Mouse (Mus musculus) MEL (cell line): ENCODE data around the gene Csdc2. TPM values are rescaled to one million over a fixed set of nuclear protein-coding genes. Genes with fewer than 3 reads are reported as not detected.

ENCODE experiments used
- DNase-seq: peaks from one replicate; pipeline ENCODE4 v3.0.0; 2011; ENCODE audit warnings: low read depth, low spot score
- H3K27ac ChIP-seq: 2 replicates; pipeline ENCODE4 v1.5.1; 2012; ENCODE audit warnings: low read depth, mild to moderate bottlenecking, control low read depth, low read length, moderate library complexity; ENCODE audit not compliant: control insufficient read depth
- H3K27me3 ChIP-seq, 2 experiments: fragments of 150-350 bp in 1 of 2; sonication (generic) in 1 of 2; 2 replicates each; pipeline ENCODE4 v1.6.1; 2012; ENCODE audit warnings: low read length in 2 of 2, mild to moderate bottlenecking in 2 of 2, improper control_type of control experiment in 1 of 2, moderate library complexity in 1 of 2; ENCODE audit not compliant: insufficient read depth in 2 of 2, control insufficient read depth in 1 of 2
- H3K36me3 ChIP-seq, 2 experiments: 2 replicates each; pipeline ENCODE4 v1.6.1; 2012 to 2014; ENCODE audit warnings: low read length in 2 of 2, improper control_type of control experiment in 1 of 2, inconsistent platforms in 1 of 2, mild to moderate bottlenecking in 1 of 2; ENCODE audit not compliant: insufficient read depth in 2 of 2, control insufficient read depth in 1 of 2
- H3K4me1 ChIP-seq, 2 experiments: fragments of 150-350 bp in 1 of 2; sonication (generic) in 1 of 2; 2 replicates each; pipeline ENCODE4 v1.6.1; 2012; ENCODE audit warnings: low read length in 2 of 2, improper control_type of control experiment in 1 of 2, mild to moderate bottlenecking in 1 of 2; ENCODE audit not compliant: insufficient read depth in 2 of 2, control insufficient read depth in 1 of 2
- H3K4me3 ChIP-seq, 2 experiments: fragments of 150-350 bp in 1 of 2; sonication (generic) in 1 of 2; 2 replicates each; pipeline ENCODE4 v1.5.1; 2012; ENCODE audit warnings: low read depth in 2 of 2, low read length in 2 of 2, mild to moderate bottlenecking in 2 of 2, moderate library complexity in 2 of 2, control low read depth in 1 of 2, improper control_type of control experiment in 1 of 2; ENCODE audit not compliant: control insufficient read depth in 1 of 2, insufficient read depth in 1 of 2
- H3K79me2 ChIP-seq: 2 replicates; pipeline ENCODE4 v1.6.1; 2012; ENCODE audit warnings: mild to moderate bottlenecking, low read length, moderate library complexity; ENCODE audit not compliant: control insufficient read depth, poor library complexity, insufficient read depth
- H3K9ac ChIP-seq: 2 replicates; pipeline ENCODE4 v1.6.1; 2012; ENCODE audit warnings: low read depth, mild to moderate bottlenecking, control low read depth, low read length, moderate library complexity; ENCODE audit not compliant: control insufficient read depth, poor library complexity, severe bottlenecking
- H3K9me3 ChIP-seq: fragments of 150-350 bp; sonication (generic); replicated peaks from 2 replicates; pipeline ENCODE4 v1.6.1; 2012; ENCODE audit warnings: mild to moderate bottlenecking, low read length, improper control_type of control experiment, moderate library complexity; ENCODE audit not compliant: insufficient read depth
- CTCF ChIP-seq, 3 experiments: IDR thresholded peaks in 2 of 3; conservative IDR thresholded peaks in 1 of 3; 2 replicates each; pipeline ENCODE4 v1.5.1; 2011 to 2012; ENCODE audit warnings: low read length in 3 of 3, low read depth in 2 of 3, mild to moderate bottlenecking in 2 of 3, improper control_type of control experiment in 1 of 3, inconsistent platforms in 1 of 3, mixed read lengths in 1 of 3, moderate library complexity in 1 of 3; ENCODE audit not compliant: control insufficient read depth in 1 of 3, insufficient read depth in 1 of 3, poor library complexity in 1 of 3, severe bottlenecking in 1 of 3
- E2F4 ChIP-seq: IDR thresholded peaks from 2 replicates; pipeline ENCODE4 v1.6.1; 2011; ENCODE audit warnings: low read depth, low read length, improper control_type of control experiment, borderline replicate concordance
- ETS1 ChIP-seq: IDR thresholded peaks from 2 replicates; pipeline ENCODE4 v1.6.1; 2012; ENCODE audit warnings: low read depth, mild to moderate bottlenecking, inconsistent platforms, low read length, improper control_type of control experiment, moderate library complexity
- GABPA ChIP-seq: IDR thresholded peaks from 2 replicates; pipeline ENCODE4 v1.6.1; 2012; ENCODE audit warnings: low read depth, mild to moderate bottlenecking, inconsistent platforms, low read length, improper control_type of control experiment, moderate library complexity
- JUND ChIP-seq: IDR thresholded peaks from 2 replicates; pipeline ENCODE4 v1.6.1; 2011; ENCODE audit warnings: low read depth, mild to moderate bottlenecking, improper control_type of control experiment, low read length
- MAX ChIP-seq: IDR thresholded peaks from 2 replicates; pipeline ENCODE4 v1.6.1; 2011; ENCODE audit warnings: low read length, improper control_type of control experiment
- MEF2A ChIP-seq: IDR thresholded peaks from 2 replicates; pipeline ENCODE4 v1.6.1; 2014; ENCODE audit warnings: low read depth, mild to moderate bottlenecking, inconsistent platforms, low read length, improper control_type of control experiment; ENCODE audit not compliant: poor library complexity, insufficient replicate concordance, severe bottlenecking; ENCODE audit errors: extremely low read depth
- NELFE ChIP-seq: IDR thresholded peaks from 2 replicates; pipeline ENCODE4 v1.6.1; 2011; ENCODE audit warnings: low read depth, low read length, improper control_type of control experiment
- NRF1 ChIP-seq: IDR thresholded peaks from 2 replicates; pipeline ENCODE4 v1.6.1; 2014; ENCODE audit warnings: low read depth, mild to moderate bottlenecking, inconsistent platforms, low read length, improper control_type of control experiment, moderate library complexity; ENCODE audit not compliant: poor library complexity, insufficient read depth, severe bottlenecking
- POLR2AphosphoS2 ChIP-seq: IDR thresholded peaks from 2 replicates; pipeline ENCODE4 v1.6.1; 2011; ENCODE audit warnings: low read length, improper control_type of control experiment
- POLR2AphosphoS5 ChIP-seq: IDR thresholded peaks from 2 replicates; pipeline ENCODE4 v1.6.1; 2012; ENCODE audit warnings: low read depth, borderline replicate concordance, mild to moderate bottlenecking, inconsistent platforms, low read length, moderate library complexity, mixed read lengths
- RAD21 ChIP-seq: IDR thresholded peaks from 2 replicates; pipeline ENCODE4 v1.6.1; 2011; ENCODE audit warnings: mild to moderate bottlenecking, low read depth, low read length, improper control_type of control experiment
- RCOR1 ChIP-seq: IDR thresholded peaks from 2 replicates; pipeline ENCODE4 v1.6.1; 2012; ENCODE audit warnings: low read depth, mild to moderate bottlenecking, inconsistent platforms, low read length, improper control_type of control experiment
- SIN3A ChIP-seq: IDR thresholded peaks from 2 replicates; pipeline ENCODE4 v1.6.1; 2012; ENCODE audit warnings: low read length, improper control_type of control experiment, inconsistent platforms
- TAL1 ChIP-seq: IDR thresholded peaks from 2 replicates; pipeline ENCODE4 v1.6.1; 2012; ENCODE audit warnings: mild to moderate bottlenecking, inconsistent platforms, low read length, moderate library complexity, mixed read lengths
- TBP ChIP-seq: IDR thresholded peaks from 2 replicates; pipeline ENCODE4 v1.8.0; 2011; ENCODE audit warnings: low read depth, low read length, improper control_type of control experiment
- UBTF ChIP-seq: IDR thresholded peaks from 2 replicates; pipeline ENCODE4 v1.6.1; 2012; ENCODE audit warnings: low read depth, mild to moderate bottlenecking, inconsistent platforms, low read length, improper control_type of control experiment, moderate library complexity, borderline replicate concordance; ENCODE audit not compliant: insufficient read depth
- USF1 ChIP-seq: IDR thresholded peaks from 2 replicates; pipeline ENCODE4 v1.6.1; 2014; ENCODE audit warnings: low read depth, mild to moderate bottlenecking, inconsistent platforms, low read length, improper control_type of control experiment, moderate library complexity
- USF2 ChIP-seq, 2 experiments: IDR thresholded peaks; 2 replicates each; pipeline ENCODE4 v1.6.1; 2011 to 2012; ENCODE audit warnings: improper control_type of control experiment in 2 of 2, low read length in 2 of 2, borderline replicate concordance in 1 of 2, inconsistent platforms in 1 of 2, low read depth in 1 of 2, mild to moderate bottlenecking in 1 of 2; ENCODE audit not compliant: insufficient read depth in 1 of 2
- ZC3H11A ChIP-seq: IDR thresholded peaks from 2 replicates; pipeline ENCODE4 v1.6.1; 2012; ENCODE audit warnings: low read depth, mild to moderate bottlenecking, inconsistent platforms, low read length, improper control_type of control experiment
- ZKSCAN1 ChIP-seq: IDR thresholded peaks from 2 replicates; pipeline ENCODE4 v1.6.1; 2012; ENCODE audit warnings: low read depth, mild to moderate bottlenecking, inconsistent platforms, low read length, improper control_type of control experiment, moderate library complexity
- ZMIZ1 ChIP-seq: IDR thresholded peaks from 2 replicates; pipeline ENCODE4 v1.6.1; 2012; ENCODE audit warnings: low read depth, mild to moderate bottlenecking, inconsistent platforms, low read length, improper control_type of control experiment, moderate library complexity
- ZNF384 ChIP-seq: IDR thresholded peaks from 2 replicates; pipeline ENCODE4 v1.6.1; 2012; ENCODE audit warnings: low read depth, mild to moderate bottlenecking, inconsistent platforms, low read length, improper control_type of control experiment
- polyA plus RNA-seq, 2 experiments: library from polyadenylated mRNA; stranded (reverse) in 1 of 2; unstranded in 1 of 2; fragments of >175 nt in 1 of 2; fragments of >200 nt in 1 of 2; gene quantifications; 2 replicates each; pipeline versions ENCODE4 v1.2.1 to v1.2.4; 2012; ENCODE audit warnings: low replicate concordance in 2 of 2, low read depth in 1 of 2; ENCODE audit not compliant: insufficient read length in 2 of 2, insufficient read depth in 1 of 2, missing spikeins in 1 of 2
- total RNA-seq: library from RNA; depleted of rRNA; stranded (reverse); fragments of 300-350 nt; gene quantifications from 2 replicates; pipeline ENCODE4 v1.2.3, GENCODE M21; 2012

The Csdc2 gene
- total and polyA plus RNA-seq, 3 experiments: not detected

- TF ChIP-seq GABPA (no peak), TAL1 (no peak), USF1 (no peak), POLR2AphosphoS2 (no peak), MEF2A (no peak), TBP (no peak), ZMIZ1 (no peak), RAD21 (peak; percentile 66), POLR2AphosphoS5 (no peak), RCOR1 (no peak), NELFE (peak; percentile 56), NRF1 (peak; percentile 63), ZNF384 (no peak), UBTF (no peak)
Measured at GRCm38 (mm10) chr15:81960171-81961077, 23.9 kb downstream of the Csdc2 start, which contains the start of gene Pmm1 (continued).

- no peaks in the 10 kb centered on the region for H3K27me3 ChIP-seq
- H3K4me3 ChIP-seq: peak overlapping the region; percentile 59 to 66
- TF ChIP-seq JUND (no peak), ZMIZ1 (no peak)
- peaks cover 0 to 5% of the 10 kb centered on the region in 2 experiments; a peak in 3 of 4 replicates for H3K36me3 ChIP-seq
- DNase-seq: no peak
- H3K4me1 ChIP-seq: peaks cover 0 to 11% of the 10 kb centered on the region in 2 experiments; a peak in 2 of 4 replicates
- peak overlapping the region; percentile 38; the same call in 1 of the 2 replicates for H3K27ac ChIP-seq
- H3K9ac ChIP-seq: peak overlapping the region; percentile 76
- peaks cover 6% of the 10 kb centered on the region; the same call in 1 of the 2 replicates for H3K79me2 ChIP-seq
- H3K9me3 ChIP-seq: no peaks in the 10 kb centered on the region
Measured at GRCm38 (mm10) chr15:81961078-81961451, 24.5 kb downstream of the Csdc2 start.

GRCm38 (mm10) chr15:81964262-81964661 is 27.7 kb downstream of the Csdc2 start:
- no peak overlapping the region for H3K9ac ChIP-seq
- TF ChIP-seq E2F4 (no peak), POLR2AphosphoS5 (no peak), MAX (no peak), ZNF384 (no peak), ZC3H11A (no peak), ZKSCAN1 (no peak), ETS1 (no peak), USF2 (IDR thresholded peaks at IDR 0.05; ENCODE audit: borderline replicate concordance in 1 of 2, insufficient read depth in 1 of 2, low read depth in 1 of 2, low read length in 2 of 2) (no peak), CTCF (IDR thresholded peaks at IDR 0.05 in 2 of 3, conservative IDR thresholded peaks at IDR 0.05 in 1 of 3; ENCODE audit: control insufficient read depth in 1 of 3, insufficient read depth in 1 of 3, low read depth in 2 of 3, low read length in 3 of 3, poor library complexity in 1 of 3, severe bottlenecking in 1 of 3) (no peak), TAL1 (no peak), UBTF (no peak), NRF1 (no peak), SIN3A (no peak), MEF2A (no peak), POLR2AphosphoS2 (no peak), ZMIZ1 (no peak)
- TF ChIP-seq, all 39 proteins: peak for 0
- peaks cover 6% of the 10 kb centered on the region; the same call in 1 of the 2 replicates for H3K79me2 ChIP-seq
- DNase-seq: no peak
- no peaks in the 10 kb centered on the region for H3K9me3 ChIP-seq
- H3K27ac ChIP-seq: no peak overlapping the region
- no peak overlapping the region for H3K4me3 ChIP-seq
- no peaks in the 10 kb centered on the region for H3K27me3 ChIP-seq
- H3K36me3 ChIP-seq: 0 out of 4 replicates have a peak, but pooled peaks cover 0 to 2% of the 10 kb centered on the region in 2 experiments
- H3K4me1 ChIP-seq: peaks cover 0 to 6% of the 10 kb centered on the region in 2 experiments; a peak in 1 of 4 replicates
